Mouse (Mus musculus) cerebellum, adult 2 months (tissue): ENCODE measurements around the gene Mthfsd.

ENCODE experiments used
- CTCF ChIP-seq: fragments of 200-500 bp; IDR thresholded peaks from 2 replicates; pipeline ENCODE4 v1.5.1; 2011; ENCODE audit warnings: low read depth, mild to moderate bottlenecking, control low read depth, low read length, moderate library complexity, borderline replicate concordance; ENCODE audit not compliant: insufficient read depth
- POLR2A ChIP-seq: fragments of 200-500 bp; IDR thresholded peaks from 2 replicates; pipeline ENCODE4 v1.6.1; 2011; ENCODE audit warnings: low read length, control low read depth, borderline replicate concordance; ENCODE audit not compliant: insufficient read depth

GRCm38 (mm10) chr8:121115948-121116347 lies 7.8 kb upstream of the Mthfsd start, which contains the start of gene Foxc2:
- TF ChIP-seq CTCF = no peak
- TF ChIP-seq POLR2A = no peak
